Mouse (Mus musculus) frontal cortex, adult 2 months (tissue): ENCODE measurements at regions not wholly inside any gene's neighbourhood (a gene's known extent, or its start where the extent isn't known, plus 50 kb on each side); places are given as distances from the start of the nearest gene placed in this dataset.

Experiments
- DNase-seq, 2 experiments: peaks; one replicate each; pipeline ENCODE4 v3.0.0; 2022; ENCODE audit warnings: low spot score in 1 of 2; ENCODE audit errors: extremely low spot score in 1 of 2

DNA sequence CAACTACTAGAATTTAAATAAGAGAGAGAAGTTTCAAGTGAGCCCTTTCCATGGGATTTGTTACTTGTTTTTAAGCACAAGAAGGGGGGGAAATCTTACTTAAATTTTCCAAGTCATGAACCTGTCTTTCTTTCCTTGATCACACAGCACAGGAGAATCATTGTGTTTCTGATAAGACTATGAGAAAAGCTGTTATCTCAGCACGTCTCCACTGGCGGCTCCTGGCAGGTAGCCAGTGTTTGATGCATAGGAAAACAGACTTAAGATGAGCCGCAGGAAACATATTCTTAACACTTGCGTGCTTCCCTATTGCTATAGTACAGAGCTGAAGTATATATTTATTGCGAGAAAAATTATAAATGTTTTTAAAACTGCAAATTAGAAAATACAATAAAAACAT is 920.3 kb downstream of the Efna5 start:
- DNase-seq: peak in 1 of 2 experiments; percentile 5

DNA sequence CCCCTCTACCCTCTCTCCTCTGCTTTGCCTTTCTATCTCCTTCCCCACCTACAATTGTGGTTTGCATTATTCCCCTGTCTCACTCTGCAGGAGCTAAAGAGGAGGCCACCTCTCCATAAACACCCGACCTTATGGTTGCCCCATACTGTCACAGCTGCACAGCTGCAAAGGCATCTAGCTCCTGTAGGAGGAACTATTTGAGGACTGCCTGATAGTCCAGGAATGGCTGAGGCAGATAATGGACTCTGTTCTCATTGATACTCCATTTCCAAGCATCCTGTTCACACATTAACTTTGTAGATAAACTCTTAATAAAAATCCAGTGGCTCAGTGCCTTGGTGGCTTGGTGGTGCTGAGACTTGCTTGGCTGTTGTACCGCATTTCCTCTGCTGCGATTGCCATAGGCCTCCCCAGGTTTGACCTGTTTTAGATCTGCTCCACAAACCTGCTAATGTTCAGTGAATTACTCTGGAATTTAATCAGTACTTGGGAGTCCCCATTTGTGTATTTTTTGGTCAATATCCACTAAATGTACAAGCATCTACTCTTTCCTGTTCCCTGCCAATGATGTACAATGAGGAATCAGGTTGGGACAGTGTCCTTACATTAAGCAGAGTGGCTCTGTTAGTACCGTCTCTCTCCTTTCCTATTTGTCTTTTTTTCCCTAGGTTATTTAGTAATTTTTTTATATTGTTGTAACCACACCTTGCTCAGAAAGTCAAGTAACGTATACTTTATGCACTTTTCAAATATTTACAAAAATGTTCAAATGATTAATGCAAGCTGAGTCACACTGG is 920.9 kb downstream of the Efna5 start:
- no peak for DNase-seq

DNA sequence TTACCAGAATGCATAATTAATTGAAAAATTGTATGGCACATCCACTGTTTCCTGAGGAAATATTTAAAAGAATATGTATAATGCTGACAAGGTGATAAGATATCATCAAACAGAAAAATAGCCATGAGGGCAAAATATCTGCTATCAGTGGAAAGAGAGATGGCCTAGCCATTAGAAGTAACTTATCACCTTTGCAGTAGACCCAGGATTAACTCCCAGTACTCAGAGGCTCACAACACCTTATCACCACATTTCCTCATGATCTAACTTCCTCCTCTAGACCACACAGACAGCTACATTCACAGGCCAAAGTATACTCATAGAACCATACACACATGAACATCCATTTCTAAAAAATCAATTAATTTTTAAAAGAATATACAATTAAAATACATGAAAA is 963.4 kb downstream of the Efna5 start:
- no peak for DNase-seq

DNA sequence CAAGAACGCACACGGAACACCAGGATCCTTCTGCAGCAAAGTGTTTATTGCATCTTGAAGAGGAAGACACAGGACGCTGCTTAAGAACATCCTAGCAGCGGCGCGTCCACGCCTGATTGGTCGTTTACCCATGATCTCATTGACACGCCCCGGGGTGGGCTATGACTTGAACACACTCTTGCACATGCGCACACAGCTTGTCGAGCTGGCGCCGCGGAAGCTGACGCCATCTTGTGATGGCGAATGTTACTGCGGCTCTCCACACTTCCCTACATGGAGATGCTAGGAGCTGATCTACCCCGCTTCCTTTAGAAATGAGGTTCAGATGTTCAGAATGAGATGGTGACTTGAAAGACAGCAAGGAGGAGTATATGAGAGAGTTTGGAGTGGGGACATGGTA is 978.2 kb downstream of the Efna5 start:
- DNase-seq: no peak

DNA sequence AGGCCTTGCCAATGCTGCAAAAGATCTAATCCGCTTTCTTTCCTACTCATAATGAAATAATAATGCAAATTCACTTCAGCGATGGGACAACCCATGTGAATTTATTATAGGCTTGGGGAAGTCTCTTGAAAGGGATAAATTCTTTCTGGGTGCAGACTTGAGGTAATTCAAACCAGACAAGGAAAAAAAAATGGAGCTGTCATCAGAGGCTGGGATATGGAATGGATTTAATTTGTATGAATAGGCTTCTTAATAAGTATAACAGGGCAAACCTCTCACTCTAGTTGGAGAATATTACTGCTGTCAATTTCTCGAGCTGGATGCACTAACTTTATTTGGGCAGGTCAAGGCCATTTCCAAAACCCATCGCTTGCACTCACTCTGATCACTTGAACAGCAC is 990.5 kb downstream of the Efna5 start:
- no peak for DNase-seq

DNA sequence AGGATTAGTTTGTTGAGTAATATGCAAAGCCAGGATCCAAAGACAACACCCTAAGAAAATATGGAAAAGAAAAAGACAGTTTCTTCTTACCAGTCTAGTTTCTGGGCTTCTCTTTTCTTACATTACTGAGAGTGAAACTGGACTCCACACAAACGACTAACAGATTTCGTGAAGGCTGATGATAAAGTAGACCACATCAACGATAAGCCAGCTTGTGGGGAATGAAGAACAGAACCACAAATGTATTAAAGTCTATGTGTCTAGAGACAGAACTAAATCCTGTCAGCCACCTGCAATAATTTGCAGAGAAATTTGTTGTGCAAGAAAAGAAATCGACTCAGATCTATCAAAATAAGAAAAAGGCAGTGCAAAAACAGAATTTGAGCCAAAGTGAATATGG is 1015.0 kb downstream of the Efna5 start:
- no peak for DNase-seq

DNA sequence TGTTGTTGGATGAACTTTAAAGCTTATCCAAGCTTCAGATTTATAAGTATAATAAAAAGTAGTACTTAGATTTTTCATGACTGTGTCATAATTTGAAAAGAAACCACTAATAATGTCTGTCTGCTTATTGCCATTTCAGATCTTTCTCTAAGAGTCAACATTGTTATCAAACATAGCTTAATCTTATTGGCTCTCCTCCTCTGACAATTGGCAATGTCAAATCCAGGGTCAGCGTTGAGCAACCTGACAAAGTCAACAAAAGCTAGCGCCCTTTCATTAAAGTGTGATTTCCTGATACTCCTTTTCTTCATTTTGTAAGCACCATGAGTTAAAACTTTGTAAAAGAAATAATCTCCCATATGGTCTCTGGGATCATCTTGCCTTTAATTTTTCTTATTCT is 1018.7 kb downstream of the Efna5 start:
- DNase-seq: no peak

DNA sequence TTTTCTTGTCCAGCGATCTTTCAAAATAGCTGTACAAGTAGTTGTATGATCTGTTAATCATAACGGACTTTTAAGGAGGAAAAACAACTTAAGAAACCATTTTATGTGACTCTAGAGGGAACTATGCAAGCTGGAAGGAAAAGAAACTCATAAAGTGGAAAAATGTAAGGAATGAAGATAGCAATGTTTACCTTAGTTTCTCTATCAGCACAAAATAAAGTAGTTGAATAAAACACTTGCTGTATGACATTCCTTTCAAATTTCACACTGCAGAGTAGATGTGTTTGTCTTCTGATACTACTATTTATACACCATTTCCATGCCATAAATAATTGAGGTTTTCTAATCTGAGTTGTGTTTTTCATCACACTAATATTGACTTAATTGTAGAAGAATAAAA is 1043.6 kb downstream of the Efna5 start:
- no peak for DNase-seq

DNA sequence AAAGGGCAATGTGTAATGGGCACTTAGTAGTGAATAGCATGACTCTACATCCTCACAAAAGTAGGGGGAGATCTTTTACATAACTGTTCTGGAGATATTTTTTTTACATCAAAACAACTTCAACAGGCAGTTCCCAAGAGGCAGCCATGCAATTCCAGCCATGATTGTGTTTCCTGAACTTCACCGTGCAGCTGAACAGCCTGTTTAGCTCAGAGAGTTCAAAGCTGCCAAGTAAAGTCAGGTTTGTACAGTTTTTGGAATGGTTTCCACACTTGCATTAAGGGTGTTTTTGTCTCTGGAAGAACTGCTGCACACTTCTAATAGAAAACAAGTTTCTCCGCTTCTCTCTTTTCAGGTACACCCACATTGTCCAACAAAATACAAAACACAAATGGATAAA is 1065.6 kb downstream of the Efna5 start:
- no peak for DNase-seq

DNA sequence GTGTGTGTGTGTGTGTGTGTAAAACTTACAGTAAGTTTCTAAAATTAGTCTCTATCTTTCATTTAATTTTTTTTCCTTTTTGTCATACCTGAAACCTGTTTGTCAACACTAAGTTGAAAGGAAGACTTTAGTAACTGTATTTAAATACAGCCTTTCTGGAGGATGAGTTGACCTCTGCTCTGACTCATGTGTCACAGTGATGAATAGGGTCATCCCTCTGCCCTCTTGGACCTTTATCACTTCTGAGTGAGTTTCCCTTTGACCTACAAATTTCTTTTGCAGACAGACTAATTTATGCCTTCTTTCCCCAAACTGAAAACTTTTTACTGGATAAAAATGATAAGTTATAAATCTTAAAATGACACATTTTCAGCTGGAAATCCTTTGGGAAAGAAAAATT is 1112.8 kb downstream of the Efna5 start:
- DNase-seq: no peak

DNA sequence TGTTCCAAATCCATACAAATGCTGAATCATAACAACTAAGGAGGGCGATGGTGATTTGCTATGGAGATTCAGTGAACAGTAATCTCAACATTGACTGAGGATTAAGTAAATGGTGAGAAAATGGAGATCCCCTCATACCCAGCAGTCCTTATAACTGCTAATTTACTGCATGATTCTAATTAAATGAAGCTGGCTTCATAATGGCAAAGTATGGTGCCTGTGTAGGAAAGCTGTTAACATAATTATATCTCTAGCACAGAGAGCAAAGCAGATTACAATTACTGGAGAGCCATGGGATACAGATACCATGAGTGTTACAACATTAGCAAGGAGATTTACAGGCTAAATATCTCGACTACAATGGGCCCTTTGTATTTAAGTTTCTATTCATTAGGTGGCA is 1116.0 kb downstream of the Efna5 start:
- no peak for DNase-seq
